Mouse (Mus musculus): ENCODE results near the gene Fbxo45. TPM values are rescaled to one million over a fixed set of nuclear protein-coding genes. Genes with fewer than 3 reads are reported as not detected.
"Not testable (repeated sequence)": the region's sequence is repeated elsewhere in the genome, so short reads cannot be mapped to it uniquely, and the experiment has no call there.

Gene Fbxo45
- 3.0 and 3.6 TPM in 2 replicates for polyA plus RNA-seq (2012; rRNA removed)

DNA sequence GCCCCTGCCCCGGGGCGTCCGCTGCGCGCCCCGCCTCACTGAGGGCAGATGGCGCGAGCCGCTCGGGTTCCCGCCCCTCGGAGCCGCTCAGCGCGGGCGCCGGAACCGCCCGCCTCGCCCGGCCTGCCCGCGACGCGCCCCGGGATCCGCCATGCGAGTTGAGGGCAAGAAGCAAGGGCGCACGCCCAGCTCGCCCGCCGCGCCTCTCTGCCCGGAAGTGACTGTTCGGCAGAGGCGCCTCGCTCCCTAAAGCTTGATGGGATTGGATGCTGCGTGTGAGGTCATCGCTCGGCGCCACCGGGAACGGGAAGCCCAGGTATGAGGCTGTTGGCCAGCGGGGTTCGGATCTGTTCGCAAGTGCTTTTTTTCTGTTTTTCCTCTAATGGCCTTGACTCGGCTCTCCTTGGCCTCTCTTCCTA is at the start of gene Fbxo45, which contains the start of gene Wdr53:
Gene Fbxo45 (minus strand): TSS at position 207 of the 419 bp plus-strand sequence.
Gene Wdr53 (plus strand): TSS at position 276 of the 419 bp plus-strand sequence.
- WGBS, result under 1% methylated on average over 48 of the region's 48 CpGs
- DNase-seq (ENCODE audit: low read depth, low spot score), result peak; percentile 90

DNA sequence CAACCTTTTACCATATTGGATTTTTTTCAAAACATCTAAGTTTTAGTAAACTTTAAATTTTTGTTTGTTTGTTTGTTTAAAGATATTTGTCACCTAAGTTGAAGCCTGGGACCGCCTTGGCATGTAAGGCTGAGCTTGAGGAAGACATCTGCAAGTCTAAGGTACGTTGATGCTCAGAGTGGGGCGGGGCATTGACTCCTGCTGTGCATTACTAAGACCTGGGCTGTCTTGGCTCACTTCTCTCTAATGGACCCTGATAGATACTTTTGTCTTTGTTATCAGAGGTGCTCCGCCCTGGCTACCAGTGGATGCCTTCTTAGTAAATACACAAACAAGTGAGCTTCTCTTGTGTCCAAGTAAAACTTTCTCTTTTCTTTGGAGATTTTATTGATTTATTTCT is 44.9 kb upstream of the Fbxo45 start:
- no peak for DNase-seq (ENCODE audit: low read depth, low spot score)
- whole genome bisulfite sequencing, result 98% methylated on average over 4 of the region's 4 CpGs

DNA sequence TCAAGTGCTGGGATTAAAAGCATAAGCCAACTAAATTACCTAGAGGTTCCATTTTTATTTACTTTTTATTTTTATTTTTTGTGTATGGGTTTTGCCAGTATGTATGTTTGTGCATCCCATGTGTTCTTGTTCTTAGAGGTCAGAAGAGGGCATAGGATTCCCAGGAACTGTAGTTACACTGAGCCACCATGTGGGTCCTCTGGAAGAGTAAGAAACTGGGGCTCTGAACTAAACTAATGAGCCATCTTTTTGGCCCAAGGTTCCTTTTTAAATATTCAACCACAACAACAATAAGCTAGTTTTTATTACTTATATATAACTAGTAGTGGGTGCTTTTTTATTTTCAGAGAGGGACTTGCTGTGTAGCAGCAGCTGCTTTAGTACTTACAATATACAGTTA is 35.6 kb upstream of the Fbxo45 start:
- no peak for DNase-seq (ENCODE audit: low read depth, low spot score)

DNA sequence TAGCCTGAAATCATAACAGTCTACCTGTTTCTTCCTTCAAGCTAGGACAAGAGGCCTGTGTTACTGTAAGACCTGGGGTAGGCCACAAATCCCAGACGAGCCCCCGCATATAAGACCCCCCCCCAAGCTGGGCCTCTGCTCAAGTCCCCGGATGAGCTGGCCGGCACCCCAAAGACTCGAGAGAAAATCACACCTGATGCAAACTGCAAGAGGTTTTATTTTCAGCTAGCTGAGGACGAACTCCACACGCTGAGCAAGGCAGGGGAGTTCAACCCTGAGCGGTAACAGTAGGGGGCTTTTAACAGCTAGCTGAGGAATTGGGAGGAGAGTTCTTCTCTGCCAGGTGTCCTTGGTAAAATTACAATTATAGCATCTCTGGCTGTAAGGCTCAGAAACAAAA is 33.3 kb upstream of the Fbxo45 start:
- 96% methylated on average over 8 of the region's 8 CpGs for WGBS
- no peak for DNase-seq (ENCODE audit: low read depth, low spot score)

DNA sequence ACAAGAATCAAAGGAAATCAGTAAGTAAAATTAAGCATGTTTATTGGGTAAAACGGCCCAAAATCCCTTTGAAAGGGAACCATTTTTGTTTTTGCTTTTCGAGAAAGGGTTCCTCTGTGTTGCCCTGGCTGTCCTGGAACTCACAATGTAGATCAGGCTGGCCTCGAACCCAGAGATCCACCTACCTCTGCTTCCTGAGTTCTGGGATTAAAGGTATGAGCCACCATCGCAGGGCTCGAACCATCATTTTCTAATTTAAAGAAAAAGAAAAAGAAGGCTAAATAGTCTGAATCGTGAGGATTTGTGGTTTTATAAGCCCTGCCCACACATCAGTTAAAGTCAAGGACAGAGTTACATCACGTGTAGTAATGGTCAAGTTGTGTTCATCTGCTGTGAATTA is 31.4 kb upstream of the Fbxo45 start:
- WGBS, result 19% methylated on average over 7 of the region's 7 CpGs
- no peak for DNase-seq (ENCODE audit: low read depth, low spot score)

DNA sequence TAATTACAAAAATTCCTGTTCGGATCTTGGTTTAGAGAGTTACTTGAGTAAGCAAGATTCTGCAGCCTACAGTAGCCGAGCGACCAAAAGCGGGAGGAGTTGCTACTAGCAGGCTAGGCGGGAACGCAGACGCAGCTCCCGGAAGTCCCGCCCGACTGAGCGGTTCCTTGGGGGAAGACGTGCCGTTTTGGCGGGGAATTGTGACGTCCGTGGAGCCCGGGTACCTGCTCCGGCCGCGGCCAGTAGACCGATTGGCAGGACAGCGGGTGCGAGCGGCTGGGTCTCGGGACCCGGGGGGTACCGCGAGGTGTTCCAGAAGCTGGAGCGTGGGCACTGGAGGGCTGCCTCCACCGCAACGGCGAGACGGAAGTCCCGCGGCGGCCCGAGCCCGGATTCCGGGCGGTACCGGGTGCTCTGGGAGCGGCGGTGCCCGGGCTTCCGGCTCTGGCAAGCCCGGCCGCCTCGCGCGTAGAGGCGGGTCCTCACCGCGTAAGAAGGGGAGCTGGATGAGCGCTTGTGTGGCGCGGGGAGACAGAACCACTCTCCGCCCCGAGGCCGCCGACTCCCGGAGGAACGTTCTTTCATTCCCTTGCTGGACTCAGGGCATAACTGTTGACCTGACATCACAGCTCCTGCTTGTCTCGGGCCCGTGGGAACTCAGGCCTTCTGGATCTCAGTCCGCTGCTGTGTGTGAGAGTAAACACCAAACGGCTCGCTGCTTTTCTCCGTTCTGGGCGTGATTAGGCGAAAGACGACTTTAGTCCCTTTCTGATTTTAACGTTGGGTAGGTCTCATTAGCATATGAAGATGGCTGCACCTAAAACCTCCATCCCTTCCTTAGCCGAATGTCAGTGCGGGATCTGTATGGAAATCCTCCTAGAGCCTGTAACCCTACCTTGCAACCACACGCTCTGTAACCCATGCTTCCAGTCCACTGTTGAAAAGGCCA is 30.6 kb upstream of the Fbxo45 start, which contains the start of gene Rnf168:
Gene Rnf168 (plus strand): TSS at position 152 of the 949 bp plus-strand sequence.
- peak; percentile 78 for DNase-seq (ENCODE audit: low read depth, low spot score)
- WGBS, result under 1% methylated on average over 75 of the region's 75 CpGs

DNA sequence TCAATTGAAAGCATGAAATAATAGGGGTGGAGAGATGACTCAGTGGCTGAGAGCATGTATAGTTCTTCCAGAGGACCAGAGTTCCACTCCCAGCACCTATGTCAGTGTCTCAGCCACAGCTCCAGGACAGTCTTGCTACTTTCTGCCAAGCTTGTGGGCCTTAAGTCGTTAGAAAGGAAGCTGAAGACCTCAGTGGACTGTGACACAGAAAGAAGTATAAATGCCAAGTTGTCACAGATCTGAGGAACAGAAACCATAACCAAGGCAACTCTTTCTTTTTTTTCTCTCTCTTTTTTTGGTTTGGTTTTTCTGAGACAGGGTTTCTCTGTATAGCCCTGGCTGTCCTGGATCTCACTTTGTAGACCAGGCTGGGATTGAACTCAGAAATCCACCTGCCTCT is 28.9 kb upstream of the Fbxo45 start:
- DNase-seq (ENCODE audit: low read depth, low spot score), result no peak
- 71% methylated on average over 1 of the region's 1 CpGs for WGBS

DNA sequence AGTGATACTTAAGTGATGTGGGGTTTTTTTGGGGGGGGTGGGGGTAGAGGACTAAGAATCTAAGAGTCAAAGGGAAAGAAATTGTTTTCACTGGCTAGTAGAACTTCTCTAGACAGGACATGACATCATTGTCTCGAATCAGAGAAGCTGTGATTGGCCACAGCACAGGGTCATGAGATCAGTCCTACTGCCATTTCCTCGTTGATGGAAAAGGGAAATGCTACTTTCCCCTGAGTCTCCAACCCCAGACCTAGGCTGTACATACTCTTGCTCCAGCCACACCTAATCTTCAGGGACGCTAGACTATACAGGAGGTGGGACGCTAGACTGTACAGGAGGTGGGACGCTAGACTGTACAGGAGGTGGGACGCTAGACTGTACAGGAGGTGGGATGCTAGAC is 28.1 kb upstream of the Fbxo45 start:
- no peak for DNase-seq (ENCODE audit: low read depth, low spot score)
- WGBS, result 87% methylated on average over 6 of the region's 6 CpGs

DNA sequence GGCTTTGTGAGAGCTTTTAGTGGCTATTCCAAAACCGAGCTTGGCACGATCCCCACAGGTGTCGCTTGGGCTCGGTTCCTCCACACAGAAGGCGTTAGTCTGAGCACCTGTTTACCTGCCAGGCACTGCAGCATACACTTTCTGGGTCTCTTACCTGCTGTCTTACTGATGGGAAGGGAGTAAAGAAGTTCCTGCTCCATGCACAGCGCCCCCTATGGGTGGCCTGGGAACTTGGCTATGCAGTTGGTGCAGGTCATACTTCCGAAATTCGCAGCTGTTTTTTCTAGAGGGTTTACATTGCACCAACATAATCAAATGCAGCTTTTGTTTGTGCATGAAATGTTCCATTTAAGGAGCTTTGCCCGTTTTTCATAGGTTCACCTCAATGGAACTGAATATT is 26.4 kb upstream of the Fbxo45 start:
- WGBS, result 60% methylated on average over 9 of the region's 9 CpGs
- DNase-seq (ENCODE audit: low read depth, low spot score), result no peak

DNA sequence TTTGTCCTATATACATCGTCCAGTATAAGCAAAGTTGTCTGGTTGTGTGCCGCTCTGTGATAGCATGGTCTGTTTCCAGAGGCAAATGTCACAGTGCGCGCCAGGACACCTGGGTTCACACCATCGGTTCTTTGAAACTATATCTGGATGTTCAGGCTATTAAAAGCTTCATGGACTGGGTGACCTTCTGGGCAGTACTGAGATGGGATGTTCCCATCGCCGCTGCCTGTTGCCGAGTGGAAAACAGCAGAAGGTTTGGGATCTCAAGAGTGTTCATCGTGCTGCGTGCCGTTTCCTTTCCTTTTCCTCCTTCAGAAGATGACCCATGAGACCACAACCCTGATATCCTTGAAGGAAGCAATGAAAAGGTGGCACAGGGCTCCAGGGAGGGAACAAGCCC is 24.3 kb upstream of the Fbxo45 start, which contains the start of gene Smco1:
Gene Smco1 (plus strand): TSS at position 178 of the 400 bp plus-strand sequence.
- WGBS, result 83% methylated on average over 11 of the region's 11 CpGs
- no peak for DNase-seq (ENCODE audit: low read depth, low spot score)

DNA sequence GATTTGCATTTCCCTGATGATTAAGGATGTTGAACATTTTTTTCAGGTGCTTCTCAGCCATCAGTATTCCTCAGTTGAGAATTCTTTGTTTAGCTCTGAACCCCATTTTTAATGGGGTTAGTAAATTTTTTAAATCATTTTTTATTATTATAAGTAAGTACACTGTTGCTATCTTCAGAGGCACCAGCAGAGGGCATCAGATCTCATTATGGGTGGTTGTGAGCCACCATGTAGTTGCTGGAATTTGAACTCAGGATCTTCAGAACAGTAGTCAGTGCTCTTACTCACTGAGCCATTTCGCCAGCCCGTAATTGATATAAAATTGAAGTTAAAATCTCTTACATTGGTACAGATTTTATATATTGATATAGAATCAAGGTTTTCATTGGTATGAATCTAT is 17.3 kb upstream of the Fbxo45 start:
- not testable (repeated sequence) for DNase-seq (ENCODE audit: low read depth, low spot score)
- 97% methylated on average over 2 of the region's 2 CpGs for WGBS

DNA sequence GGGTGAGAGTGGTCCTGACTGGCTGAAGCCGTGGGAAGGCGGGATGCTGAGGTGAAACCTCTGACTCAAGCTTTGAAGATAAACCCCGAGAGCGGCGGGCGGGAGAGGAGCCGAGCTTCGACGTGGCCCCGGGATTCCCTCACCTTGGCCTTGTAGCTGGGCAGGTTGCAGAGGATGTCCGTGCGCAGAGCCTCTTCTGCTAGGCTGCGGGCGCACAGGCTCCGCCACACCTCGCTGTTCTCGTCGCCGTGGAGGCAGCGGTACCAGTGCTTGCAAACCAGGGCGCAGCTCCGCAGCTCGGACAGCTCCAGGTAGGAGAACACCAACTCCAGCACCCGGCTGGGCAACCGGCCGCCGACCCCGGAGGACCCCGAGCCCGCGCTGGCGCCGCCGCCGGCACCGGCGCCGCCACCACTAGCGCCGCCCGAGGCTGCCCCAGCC is 587 bp downstream of the Fbxo45 start:
- WGBS, result under 1% methylated on average over 41 of the region's 41 CpGs
- no peak for DNase-seq (ENCODE audit: low read depth, low spot score)

DNA sequence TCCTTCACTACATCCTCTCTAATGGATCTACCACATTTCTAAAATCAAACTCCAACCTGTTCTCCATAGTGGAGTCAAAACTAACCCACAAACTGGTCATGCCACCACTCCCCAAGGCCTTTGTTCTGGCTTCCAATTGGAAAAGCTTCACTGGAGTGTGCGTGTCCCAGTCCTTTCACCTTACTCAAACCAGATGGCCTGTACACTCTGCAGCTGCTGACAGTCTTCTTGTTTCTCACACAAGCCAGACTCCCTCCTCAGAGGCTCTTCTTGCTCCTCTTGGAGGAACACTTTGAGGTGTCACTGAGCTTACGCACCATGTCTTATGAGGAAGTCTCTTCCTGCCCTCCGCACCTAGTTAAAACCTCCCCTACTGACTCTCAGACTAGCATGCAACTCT is 3.1 kb downstream of the Fbxo45 start:
- no peak for DNase-seq (ENCODE audit: low read depth, low spot score)
- WGBS, result 90% methylated on average over 3 of the region's 3 CpGs

DNA sequence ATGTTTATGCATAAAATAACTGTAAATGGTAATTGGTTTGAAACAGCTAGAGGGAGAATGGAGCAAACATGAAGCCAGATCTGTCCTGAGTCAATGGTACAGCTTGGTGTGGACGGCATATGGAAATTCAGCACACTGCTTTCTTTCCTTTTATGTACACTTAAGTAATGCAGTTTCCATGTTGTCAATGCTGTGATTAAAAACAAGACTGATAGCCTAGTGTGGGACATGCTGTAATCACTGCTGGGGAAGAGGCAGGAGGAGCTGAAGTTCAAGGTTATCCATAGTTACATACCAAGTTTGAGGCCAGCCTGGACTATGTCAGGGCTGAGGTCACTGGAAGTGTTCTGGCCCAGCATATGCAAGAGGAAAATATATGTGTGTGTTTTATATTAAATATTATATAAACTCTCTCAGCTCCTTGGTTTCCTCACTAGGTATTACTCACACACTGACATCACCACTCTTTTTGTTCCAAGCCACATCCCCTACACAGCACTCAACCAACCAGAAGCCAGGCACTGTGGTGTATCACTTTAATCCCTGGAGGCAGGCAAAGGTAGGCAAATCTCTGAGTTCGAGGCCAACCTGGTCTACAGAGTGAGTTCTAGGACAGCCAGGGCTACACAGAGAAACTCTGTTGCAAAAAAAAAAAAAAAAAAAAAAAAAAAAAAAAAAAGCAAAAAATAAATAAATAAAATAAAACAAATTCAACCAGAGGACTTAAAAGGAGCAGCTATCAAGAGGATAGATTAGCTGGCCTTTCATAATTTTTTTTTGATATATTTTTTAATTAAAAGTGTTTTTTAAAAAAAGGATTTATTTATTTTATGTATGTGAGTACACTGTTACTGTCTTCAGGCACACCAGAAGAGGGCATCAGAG is 7.3 kb downstream of the Fbxo45 start:
- WGBS, result 94% methylated on average over 2 of the region's 2 CpGs
- no peak for DNase-seq (ENCODE audit: low read depth, low spot score)

DNA sequence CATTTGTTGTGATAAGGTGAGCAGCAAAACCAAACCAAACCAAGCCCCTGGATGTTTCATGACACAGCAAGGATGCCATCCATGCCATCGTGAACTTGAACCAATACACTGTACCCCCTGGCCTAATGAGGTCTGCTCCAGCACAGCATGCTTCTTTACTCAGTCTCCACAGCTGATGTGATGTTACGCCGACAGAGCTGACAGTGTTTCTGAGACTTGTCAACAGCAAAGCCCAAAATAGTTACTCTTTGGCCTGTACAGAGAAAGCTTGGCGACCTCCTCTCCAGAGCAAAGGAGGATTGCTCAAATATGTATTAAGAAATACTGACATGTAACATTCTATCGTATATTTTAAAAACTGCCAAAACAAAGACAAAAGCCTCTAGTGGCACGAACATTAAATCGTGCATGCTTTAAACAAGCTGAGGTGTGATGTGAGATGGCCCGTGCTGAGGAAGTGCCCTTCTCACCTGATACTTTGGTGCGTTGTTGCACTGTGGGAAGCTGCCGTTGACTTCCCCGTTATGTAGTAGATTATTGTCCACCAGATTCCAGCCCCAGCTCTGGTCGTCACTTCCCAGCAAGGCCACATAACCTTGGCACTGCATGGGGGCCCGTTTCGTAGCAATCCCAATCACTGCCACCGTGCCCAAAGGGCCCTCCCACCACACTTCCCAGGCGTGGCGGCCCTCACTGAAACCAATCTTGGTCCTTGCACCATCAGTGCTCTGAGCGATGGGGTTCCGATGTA is 8.9 kb downstream of the Fbxo45 start:
- 91% methylated on average over 19 of the region's 19 CpGs for WGBS
- no peak for DNase-seq (ENCODE audit: low read depth, low spot score)

DNA sequence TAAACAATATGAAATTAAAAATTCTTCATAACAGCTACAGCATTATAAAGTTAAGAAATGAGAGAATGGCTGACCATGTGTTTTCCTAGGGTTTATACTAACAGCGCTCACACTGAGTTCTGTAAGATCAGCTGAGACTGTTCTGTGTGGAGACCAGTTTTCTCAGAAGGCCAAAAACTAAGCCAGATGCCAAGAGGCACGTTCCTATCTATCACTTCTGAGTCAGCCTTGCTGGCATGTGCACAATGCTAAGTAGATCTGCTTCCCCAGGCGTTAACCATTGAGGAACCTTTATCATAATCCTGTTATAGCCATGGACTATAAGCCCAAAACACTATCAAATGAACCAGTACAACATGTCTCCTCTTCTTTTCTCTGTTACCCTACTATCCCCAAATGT is 14.9 kb downstream of the Fbxo45 start:
- not testable (repeated sequence) for DNase-seq (ENCODE audit: low read depth, low spot score)
- WGBS, result 70% methylated on average over 3 of the region's 3 CpGs

DNA sequence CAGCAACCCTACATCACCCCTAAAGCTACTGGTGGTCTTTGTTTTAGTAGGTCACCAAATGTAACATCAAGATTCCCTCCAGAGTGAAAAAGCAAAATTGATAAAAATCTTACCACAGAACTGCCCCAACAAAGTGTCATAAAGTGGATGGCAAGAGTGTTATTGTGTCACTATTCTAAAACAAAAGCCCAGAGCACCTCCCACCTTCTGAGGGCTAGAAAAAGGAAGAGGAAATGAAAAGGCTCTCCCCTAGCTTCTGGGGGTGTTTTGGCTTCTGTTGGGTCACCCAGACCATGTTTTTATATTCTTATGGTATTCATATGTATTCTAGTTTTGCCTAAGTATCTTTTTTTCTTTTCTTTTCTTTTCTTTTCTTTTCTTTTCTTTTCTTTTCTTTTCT is 24.6 kb downstream of the Fbxo45 start:
- no peak for DNase-seq (ENCODE audit: low read depth, low spot score)

DNA sequence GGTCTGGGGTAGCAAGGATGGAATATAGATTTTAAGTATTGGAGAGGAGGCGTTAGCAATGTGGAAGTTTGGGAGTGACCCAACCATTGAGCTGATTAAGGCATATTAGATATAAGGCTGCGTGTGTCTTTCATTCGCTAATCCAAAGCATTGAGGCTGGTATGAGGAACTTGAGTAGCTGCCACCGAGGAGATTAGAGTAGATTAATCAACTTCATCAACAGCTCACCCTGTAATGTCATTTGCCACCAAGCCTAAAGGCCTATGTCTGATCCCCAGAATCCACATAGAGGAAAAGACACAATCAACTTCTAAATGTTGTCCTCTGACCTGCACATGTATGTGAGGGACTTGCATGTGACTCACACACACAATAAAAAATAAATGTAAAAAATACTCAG is 25.2 kb downstream of the Fbxo45 start:
- DNase-seq (ENCODE audit: low read depth, low spot score), result no peak
- 82% methylated on average over 4 of the region's 4 CpGs for WGBS

DNA sequence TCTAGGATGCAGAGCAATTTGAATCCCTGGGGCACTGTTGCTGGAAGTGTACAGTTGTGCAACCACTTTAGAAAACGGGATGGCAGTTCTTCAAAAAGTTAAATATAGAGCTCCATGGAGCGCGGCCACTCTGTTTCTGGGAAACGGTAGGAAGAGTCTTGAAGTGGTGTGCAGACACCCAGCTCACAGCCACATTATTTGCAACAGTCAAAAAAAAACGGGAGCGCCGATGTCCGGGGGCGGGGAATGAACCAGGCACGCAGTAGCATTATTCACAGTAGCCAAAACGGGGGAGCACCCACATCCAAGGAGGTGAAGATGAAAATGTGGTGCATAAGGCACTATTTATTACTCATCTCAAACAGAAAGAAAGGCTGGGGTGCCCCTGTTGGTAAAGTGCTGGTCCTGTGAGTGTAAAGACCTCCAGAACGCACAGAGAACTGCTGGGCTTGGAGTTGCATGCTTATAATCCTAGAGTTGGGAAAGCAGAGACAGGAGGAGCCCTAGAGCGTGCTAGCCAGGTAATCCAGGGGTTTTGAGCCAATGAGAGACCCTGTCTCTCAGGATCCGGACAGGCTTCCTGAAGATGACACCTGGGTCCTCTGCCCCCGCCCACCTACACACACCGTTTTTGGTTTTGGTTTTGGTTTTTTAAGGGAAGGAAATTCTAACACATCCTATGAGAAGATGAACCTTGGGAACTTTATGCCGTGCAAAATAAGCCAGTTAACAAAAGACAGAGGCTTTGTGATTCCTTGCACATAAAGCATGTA is 32.0 kb downstream of the Fbxo45 start:
- no peak for DNase-seq (ENCODE audit: low read depth, low spot score)
- WGBS, result 70% methylated on average over 17 of the region's 17 CpGs

Data from large intestine, adult 2 months (tissue).